Mouse (Mus musculus): ENCODE data around the gene Mrps14. TPM values are rescaled to one million over a fixed set of nuclear protein-coding genes. Genes with fewer than 3 reads are reported as not detected.

Gene Mrps14
- polyA plus RNA-seq, 1 experiment from 2014 or later = 224 TPM

DNA sequence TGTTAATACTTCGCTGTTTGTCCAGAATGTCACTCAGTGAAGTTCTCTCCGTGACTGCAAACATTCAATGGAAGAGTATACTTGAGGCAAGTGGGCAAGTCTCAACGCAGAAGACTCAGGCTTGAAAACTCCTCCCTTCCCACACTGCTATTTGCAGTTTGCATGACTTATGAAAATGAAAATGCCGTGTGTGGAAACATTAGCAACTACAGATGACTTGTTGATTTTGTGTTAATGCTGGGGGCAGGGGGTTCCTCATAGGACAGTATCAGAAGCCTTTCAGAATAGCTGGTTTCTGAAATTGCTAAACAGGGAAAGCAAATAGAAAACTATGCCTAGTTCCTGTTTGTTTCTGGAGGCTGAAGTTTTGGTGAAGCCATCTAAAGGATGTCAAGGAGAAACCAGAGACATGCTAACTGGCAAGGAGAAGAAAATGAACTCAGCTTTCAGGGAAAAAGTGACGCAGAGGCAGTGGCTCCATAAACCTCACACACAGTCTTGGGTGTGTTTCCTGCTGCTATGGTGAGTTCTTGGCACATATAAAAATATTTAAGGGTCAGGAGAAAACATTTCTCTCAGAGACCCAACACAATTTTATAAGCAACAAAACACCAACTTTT lies 56.5 kb downstream of the Mrps14 start:
- Histone ChIP-seq H3K4me1 (ENCODE audit: control insufficient read depth, insufficient read depth, low read length) (no peaks in the 10 kb centered on the region), H3K4me2 (ENCODE audit: low read length) (no peak overlapping the region), H3K27me3 (replicated peaks; ENCODE audit: control insufficient read depth, insufficient read depth, low read length) (no peaks in the 10 kb centered on the region), H3K4me3 (ENCODE audit: low read depth, low read length) (no peak overlapping the region), H3K27ac (ENCODE audit: low read depth, low read length) (no peak overlapping the region), H3K9ac (ENCODE audit: low read length) (no peak overlapping the region), H3K9me3 (replicated peaks; ENCODE audit: control insufficient read depth, low read length) (no peaks in the 10 kb centered on the region), H3K36me3 (ENCODE audit: control insufficient read depth, insufficient read depth, low read length) (peaks cover 7% of the 10 kb centered on the region; the same call in 1 of the 2 replicates)
- ATAC-seq (no peak), DNase-seq (ENCODE audit: low spot score) (no peak)
- WGBS = 85% methylated on average over 5 of the region's 5 CpGs

Other genes starting within 250 kb of the Mrps14 start
- gene 4930523C07Rik, start 150.8 kb upstream of the Mrps14 start, polyA plus RNA-seq (2014; fragmentation: Nextera tagmentation; extraction: Ambion mirVana) = 1.7 and 2.8 TPM in 2 replicates
- 0.04 and 0.12 TPM in 2 replicates for gene Tnn, start 41.6 kb upstream of the Mrps14 start, polyA plus RNA-seq (2014; fragmentation: Nextera tagmentation; extraction: Ambion mirVana)
- 325 and 340 TPM in 2 replicates for gene Cacybp, start 17.7 kb downstream of the Mrps14 start, polyA plus RNA-seq (2014; fragmentation: Nextera tagmentation; extraction: Ambion mirVana)